Mouse (Mus musculus) kidney, postnatal 36 days (tissue): ENCODE data around the gene Pard3b.

Source experiments
- DNase-seq, 2 experiments: peaks; one replicate each; pipeline ENCODE4 v3.0.0; 2021 to 2022; ENCODE audit warnings: mixed read lengths in 2 of 2

Gene Pard3b

DNA sequence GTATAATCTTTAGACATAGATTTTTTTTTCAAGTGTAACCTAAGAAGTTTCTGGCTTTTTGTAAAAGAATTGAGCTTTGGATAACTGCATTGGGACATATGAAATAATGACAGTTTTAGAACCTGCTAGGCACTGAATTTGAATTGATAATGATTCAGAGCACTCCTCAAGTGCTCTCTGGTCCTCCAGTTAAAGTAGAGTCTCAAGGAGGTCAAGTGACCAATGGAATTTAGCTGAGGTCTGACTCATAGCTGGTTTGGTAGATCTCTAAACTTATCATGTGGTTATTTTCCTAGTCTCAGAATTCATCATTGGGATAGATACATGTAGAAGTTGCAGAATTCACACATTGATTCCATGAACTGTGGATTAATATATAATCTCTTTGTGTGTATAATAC lies 642.0 kb downstream of the Pard3b start:
- DNase-seq = no peak

DNA sequence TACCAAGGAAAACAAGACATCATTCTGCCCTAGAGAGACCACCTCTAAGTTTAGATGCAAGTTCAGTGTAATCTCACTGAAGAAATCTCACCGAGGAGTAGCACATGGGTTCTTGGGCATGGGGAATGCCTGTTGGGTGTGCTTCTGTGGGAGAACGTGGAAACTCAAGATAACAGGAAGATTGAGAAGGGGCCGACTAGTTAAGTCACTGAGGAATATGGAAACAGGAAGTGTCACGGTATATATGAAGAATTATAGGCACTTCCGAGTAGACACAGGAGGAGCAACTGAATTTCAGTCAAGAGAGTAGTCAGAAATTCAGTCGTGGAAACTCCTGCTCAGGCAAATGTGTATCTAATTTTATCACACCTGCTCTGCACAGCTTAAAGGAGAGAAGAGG lies 644.2 kb downstream of the Pard3b start:
- no peak for DNase-seq

DNA sequence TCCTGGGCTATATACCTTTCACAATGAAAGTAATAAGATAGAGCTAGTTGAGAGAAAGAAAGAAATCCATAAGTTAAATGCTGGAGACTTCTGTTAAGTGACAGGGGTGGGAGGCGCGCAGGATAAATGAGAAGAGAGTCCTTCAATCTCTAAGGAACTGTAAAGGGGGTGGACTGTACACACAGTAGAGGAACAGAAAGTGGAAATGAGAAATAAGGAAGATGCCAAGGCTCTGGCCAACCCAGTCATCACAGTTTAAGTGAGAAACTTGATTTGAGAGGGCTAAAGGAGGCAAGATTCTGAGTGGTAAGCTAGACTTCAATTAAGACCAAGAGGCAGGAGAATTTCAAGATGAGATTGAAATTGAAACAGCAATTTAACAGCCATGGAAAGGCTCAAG lies 645.0 kb downstream of the Pard3b start:
- DNase-seq = no peak

DNA sequence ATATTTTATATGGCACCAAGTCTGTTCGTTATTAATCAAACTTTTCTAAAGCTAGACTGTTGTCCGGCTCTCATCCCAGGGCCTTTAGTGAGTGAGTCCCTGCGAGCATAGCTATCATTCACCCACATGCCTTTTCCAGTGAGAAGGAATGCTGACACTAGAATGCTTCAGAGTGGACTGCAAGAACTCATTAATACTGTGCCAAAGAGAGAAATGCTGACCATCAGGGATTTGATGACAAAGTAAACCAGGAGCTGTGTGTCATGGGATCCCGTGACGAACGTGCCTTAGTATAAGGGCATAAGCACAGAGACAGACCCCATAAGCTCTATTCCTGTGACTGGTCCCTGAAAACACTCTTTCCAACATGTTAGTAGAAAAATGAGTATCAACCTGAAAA lies 670.8 kb downstream of the Pard3b start:
- DNase-seq = peak; percentile 41 to 54

DNA sequence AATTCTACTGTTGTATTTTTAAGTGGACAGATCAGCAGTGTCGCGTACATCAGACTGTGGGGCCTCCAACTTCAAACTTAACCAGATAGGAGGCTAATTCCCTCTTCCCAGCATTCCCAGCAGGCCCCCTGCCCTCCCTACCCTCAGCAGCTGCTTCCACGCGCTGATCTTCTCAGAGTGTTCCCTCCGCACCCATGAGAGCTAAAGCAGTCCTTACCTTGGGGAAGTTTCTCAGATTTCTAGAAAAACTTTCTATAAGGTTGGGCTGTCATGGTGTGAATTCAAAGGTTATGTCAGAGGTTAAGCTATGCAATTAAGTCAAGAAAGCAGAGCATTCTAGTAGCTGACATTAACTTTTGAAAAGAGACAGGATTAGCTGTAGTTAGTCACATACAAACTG lies 686.6 kb downstream of the Pard3b start:
- DNase-seq = no peak

DNA sequence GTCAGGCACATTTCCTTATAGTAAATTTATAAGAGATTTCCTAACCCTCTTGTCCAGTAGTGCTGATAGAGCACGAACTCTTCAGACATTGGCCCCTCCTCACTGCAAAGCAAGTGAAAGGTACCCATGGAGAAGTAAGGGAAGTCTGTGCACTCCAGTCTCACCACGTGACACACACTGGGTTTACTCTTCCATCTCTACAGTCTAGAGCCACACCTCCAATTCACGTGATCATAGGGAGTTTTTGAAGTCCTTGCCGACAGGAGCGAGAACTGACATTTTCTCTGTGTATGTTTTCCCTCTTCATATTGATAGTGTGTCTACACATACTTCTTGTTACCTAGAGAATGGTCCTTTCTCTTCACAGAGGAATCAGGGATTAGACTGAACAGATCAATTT lies 689.1 kb downstream of the Pard3b start:
- no peak for DNase-seq

DNA sequence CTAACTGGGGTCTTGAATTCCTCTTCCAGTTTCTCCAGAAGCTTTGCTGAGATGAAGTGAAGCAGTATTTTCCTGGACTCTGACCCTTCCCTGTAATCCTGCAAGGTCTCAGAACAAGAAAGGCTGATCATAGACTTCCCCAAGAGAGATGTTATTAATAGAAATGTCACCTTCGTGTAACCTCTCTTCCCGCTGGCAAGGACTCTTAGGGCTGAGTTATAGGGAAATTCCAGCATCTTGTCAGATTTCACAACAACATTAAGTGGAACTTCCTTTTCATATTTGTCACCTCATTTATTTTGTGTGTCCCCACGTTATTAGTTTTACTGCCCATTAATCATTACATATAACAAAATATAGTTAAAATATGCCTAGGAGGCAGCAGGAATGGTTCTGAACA lies 690.2 kb downstream of the Pard3b start:
- no peak for DNase-seq

DNA sequence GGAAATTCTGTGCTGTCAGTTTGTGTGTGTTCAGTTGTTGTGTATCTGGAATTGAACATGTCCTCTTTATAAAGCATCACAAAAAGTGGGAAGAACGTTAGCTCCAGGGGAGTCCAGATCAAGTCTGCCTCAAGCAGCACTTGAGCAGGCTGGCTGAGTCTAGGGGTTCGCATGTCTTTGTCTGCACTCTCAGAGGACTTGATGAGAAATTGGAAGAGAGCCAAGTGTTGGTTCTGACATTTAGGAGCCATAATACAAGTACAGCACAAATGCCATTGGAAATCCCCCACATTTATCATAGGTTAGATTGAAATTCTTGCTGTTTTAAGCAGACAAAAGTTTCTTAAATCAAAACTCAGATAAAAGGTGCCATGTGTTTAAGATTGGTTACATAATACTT lies 694.4 kb downstream of the Pard3b start:
- no peak for DNase-seq

DNA sequence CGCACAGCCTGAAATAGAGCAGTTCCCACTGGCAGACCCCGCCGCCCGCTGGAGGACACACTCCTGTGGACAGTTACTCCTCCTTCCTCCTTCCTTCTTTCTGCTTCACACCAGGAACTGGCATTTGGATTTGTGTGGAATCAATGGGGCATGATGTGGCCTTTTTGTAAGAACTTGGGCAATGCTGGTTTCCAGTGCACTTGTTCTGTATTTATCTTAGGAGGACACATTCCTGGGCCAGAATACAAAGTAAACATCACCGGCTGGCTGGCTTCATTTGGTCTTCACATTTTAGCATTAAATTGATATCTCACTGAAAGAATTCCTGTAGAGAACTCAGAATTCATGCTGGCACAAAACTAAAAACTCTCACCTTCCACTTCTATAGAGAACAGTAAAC lies 695.6 kb downstream of the Pard3b start:
- no peak for DNase-seq

DNA sequence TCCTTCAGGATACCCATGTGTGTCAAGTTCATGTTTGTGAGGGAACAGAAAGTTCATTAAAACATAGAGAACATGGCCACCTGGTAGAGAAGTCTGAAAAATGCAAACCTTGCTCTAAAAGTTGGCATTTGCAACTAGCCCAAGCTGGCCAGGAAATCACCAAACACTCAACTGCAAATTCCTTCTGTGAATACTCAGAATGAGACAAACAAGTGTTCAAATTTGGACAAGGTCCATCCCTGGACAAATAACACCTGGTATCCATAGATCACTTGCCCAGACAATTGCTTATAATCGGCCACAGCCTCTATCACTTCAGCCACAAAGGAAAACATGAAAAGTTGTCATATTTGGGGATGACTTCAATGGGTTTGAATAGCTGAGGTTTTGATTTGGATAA lies 701.6 kb downstream of the Pard3b start:
- no peak for DNase-seq

DNA sequence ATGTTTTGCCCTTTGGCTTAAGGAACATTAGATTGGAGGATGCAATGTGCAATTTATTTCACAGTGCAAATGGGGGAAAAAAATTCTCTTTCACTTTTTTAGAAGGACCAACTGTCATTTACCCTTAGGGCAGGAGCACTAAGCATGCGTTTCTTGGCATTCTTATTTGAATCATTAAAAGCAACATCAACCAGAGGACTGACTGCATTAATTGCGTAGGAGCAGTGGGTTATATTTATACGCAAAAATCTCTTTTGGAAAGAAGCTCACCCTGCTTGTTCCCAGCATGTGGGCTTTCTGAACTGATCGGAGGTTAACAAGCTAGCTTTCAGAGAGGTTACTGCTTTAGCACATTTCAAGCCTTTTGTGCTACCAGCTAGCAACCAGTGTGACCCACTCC lies 705.7 kb downstream of the Pard3b start:
- DNase-seq = no peak

DNA sequence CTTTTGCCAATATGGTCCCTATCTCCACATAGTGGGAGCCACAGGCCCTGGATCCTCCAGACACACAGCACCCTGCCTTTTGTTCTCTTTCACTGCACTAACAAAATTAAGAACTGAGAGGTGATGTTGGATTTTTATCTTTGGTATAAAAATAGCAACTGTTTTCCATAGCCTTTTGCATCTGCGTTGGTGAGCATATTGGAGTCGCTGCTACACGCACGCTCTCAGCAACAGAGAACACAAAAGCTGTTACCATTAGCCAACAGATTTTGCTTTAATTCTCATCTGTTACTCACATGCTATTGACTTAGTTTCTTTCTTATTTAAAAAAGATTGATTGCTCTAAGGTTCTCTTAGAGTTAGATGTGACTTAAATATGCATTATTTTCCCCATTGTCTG lies 709.7 kb downstream of the Pard3b start:
- DNase-seq = no peak

DNA sequence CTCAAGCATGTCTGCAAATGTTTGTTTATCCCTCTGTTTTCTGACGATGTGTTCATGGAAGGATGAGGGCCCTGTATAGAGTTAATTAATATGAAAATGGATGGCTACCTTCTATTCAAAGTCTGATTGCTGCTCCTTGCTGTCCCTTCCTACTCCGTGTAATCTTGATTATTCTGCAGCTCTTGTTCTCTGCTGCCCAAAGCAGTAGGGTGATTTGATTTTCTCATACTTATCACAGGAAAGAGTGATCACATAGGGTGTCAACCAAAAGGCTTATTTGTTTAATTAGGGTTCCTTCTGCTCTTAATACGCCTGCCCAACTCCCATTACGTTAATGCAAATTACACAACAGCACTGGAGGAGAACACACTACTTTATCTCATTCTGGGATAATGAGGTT lies 716.9 kb downstream of the Pard3b start:
- DNase-seq = no peak

DNA sequence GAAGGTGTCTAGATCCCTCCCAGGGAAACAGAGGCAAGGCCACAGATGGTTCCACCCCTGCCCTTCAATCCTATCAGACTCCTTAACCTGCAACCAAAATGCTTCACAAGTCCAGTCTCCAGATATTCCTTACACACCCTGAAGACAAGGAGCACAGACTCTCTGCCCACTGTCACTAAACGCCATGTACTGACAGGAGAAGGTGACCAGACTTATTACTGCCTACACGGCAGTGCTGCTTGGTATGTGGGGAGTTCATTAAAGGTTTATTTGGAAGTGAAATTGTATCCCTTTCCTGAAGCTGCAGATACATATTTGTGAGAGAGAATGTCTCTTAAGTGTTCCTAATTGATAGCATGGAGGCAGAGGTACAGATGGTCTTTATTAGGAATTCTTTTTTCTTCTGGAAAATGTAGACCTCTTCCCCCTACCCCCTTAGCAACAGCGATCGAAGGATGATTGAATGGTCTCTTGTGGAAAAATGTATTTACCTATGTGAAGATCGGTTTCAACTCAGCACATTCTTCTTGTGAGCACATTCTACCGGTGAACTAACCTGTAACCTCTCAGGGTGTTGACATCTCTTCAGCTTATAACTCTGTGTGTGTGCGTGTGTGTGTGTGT lies 735.9 kb downstream of the Pard3b start:
- DNase-seq = no peak

DNA sequence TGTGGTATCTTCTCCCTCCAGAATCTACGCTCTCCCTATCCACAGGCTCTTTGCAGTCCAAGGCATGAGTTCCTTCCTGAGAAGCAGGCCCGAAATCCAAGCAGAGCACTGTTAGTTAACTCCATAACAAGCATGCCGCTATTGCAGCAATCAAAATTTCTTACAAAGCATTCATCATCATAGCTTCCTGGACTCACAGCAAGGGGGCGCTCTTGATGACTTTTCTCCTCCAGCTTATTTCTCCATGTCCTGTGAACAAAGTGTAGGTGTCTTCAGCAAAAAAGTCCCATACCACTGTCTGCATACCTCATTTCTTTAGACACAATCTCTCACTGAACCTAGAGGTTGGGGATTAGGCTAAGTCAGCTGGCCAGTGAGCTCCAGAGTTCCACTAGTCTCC lies 739.7 kb downstream of the Pard3b start:
- peak in 1 of 2 experiments; percentile 31 for DNase-seq

DNA sequence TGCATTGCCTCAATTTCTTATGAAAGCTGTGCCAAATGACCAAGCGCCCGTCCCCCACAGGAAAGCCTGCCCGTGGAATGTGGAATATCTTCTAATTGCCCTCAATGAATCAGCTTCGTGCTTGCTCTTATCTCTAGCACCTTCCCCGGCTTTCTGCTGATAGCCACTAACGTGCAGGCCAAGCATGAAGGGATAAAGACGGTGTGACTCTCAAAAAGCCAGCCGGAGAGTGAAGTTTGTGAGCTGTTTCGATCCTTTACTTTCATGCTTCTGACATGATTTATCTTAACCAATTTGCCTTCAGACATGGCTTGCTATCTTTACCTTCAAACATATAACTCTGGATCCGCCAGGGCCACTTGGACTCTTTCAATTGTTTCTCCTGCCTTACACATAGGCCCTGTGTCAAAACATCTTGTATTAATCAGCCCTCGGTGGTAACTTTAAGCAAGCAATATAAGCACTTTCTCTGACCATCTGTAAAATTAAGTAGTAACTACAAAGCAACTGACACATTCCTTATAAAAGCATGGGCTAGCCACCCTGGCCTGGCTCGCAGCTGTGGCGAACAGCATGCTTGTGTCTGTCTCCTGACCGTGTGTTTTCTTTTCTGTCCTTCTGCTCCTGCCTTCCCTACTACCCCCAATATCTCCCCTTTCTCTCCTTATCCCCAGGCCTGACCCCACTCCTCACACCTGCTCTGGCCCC lies 744.3 kb downstream of the Pard3b start:
- DNase-seq = no peak

DNA sequence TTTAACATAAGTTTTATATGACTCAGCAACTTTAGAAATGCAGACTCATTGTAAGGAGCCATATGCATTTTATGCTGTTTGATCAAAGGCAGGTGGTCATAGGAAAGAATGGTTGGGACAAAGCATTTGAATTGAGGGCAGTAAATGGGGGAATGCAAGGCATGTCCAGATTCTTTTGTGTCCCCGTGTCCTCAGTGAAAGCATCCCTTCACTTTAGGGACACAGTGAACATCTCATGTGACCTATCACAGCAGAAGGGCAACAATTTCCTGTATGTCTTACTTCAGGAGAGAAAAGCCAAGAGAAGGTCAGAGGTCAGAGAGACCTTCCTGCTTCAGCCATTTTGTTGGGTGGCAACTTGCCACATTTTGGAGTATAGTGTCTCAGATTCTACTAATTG lies 745.6 kb downstream of the Pard3b start:
- DNase-seq = no peak

DNA sequence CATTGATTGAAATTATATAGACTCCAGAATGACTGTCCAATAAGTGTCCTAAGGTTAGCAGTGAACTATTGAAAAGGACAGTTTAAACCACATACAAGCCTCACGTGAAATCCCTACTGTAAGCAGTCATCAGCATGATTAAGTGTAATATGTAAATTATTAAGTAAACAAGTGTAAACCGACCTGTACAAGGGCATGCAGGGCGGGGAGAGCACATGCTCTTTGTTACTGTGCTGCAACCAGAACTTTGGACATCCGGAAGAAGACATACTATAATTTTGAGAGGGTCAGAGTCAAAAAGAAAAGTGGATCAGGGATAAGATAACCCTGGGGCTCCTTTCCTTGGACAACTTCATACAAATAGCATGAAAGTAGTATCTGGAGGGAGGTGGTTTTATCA lies 749.4 kb downstream of the Pard3b start:
- DNase-seq = peak in 1 of 2 experiments; percentile 17

DNA sequence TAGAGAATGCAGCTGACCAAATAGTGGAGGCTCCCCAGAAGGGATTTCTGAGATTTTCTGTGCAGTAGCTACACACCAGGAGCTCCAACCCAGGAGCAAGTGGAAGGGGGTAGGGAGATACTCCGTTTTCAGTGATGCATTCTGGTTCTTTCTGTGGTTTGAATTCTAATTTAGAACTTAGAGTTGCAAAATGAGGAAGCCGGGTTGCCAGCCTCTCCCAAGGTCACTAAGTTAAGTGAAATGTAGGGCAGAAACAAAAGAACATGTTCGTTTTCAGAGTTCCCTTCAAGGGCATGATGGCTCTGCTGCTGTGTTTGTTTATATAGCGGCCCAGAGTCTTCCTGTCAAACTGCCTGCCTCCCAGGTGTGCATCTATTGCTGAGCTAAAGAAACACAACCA lies 754.2 kb downstream of the Pard3b start:
- no peak for DNase-seq

DNA sequence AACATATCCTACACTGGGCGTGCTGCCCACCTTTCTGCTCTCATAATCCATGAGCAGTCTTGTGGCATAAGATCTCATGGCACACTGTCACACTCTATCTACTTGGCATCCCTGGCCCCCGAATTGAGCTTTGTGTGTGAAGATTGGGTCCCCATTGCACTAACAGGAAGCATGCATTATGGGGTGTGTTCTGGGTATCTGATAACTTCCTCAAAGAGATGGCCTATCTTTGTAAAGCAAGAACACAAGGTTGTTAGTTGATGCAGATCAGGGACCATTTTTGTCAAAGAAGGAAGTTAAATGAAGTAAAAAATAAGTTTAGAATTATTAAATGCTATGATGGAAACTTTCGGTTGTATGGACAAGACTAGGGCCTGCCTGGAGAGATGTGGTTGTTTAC lies 755.9 kb downstream of the Pard3b start:
- no peak for DNase-seq

DNA sequence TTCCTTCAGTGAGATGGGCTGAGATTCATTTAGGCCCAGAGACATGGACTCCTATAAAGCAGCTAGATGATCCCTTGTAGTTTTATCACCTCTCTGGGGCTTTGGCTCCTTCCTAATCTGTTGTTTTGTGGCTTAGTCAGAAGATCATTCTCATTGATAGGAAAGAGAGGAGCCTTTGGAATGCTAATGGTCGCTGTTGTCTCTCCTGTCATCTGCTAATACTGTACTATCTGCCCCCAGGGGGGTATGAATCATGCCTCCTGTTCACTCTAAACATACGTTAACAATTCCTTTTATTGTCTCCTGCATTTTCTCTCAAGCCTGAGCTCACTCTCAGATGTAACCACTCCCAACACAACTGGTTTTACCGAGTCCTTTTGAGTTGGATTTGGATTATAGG lies 759.6 kb downstream of the Pard3b start:
- DNase-seq = no peak

DNA sequence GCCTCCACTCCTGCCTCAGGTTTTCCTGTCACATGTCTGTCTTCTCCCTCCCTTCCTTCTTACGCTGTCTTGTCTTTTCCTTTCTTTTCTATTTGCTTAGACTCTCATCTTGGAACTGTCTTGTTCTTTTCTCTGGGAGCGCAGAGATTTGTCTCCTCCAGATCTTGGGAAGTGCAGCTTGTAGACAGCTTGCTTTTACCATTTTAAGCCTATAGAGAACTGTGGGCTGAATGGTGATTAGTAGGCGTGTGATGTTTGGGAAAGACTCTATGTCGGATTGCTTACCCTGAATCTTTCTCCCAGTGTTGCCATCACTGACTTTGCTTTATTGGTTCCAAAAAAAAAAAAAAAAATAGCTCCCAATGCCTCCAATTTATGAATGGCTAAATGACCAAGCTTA lies 760.1 kb downstream of the Pard3b start:
- DNase-seq = no peak

DNA sequence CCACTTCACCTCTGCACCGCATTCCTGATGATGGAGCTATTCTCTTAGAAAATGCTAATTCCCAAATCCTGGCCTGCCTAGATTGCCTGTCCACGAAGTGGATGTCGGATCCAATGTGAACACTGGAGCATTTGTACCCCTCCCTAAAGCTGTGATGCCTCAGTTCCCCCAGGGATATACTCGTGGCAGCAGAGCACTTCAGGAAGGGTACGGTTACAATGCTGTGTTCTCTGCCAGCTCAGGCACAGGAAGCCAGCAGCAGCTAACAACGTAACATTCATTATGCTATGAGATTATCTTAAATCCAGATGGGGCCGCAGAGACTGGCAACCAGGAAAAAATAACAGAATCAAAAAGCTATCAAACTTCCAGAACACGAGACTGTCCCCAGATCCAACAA lies 766.4 kb downstream of the Pard3b start:
- no peak for DNase-seq

DNA sequence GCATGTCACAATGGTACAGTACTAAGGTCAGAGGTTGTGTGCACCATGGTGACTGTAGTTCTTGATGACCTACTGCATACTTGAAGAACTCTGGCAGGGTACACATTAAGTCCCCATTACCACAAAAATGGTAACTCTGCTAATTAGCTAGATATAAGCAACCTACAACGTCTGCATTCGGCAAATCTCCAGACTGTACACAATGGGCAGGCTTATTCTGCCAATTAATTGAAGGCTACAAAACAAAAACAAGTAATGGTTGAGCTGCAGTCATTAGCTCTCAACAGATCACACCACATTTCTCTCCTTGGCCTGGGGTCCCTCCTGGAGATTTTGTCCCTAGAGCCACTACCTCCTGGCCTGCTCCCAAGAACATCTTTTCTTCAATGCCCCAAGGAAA lies 772.7 kb downstream of the Pard3b start:
- no peak for DNase-seq

DNA sequence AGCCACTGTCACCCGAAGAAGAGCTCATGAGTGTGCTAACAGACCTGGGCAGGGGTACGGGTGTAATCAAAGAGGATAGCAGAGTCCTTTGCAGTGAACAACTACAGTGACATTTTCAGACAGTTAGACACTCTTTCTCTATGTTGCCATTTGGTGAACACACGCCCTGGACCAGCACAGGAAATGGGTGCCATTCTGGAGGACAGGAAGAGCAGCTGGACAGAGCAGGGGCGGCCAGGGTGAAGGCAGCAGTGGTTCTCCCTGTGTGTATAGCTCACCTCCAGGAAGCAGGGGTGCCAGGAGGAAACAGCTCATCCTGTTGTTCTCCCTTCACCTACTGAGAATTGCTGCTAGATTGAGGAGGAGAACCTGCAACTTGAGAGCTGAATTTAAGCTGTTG lies 773.4 kb downstream of the Pard3b start:
- no peak for DNase-seq
